Mouse (Mus musculus) lung, adult 2 months (tissue): Measurements from ENCODE around the gene Alg13.

Source experiments
- CTCF ChIP-seq: fragments of 200-500 bp; IDR thresholded peaks from 2 replicates; pipeline ENCODE4 v1.5.1; 2011; ENCODE audit warnings: mild to moderate bottlenecking, low read length, control low read depth; ENCODE audit not compliant: insufficient read depth
- POLR2A ChIP-seq: fragments of 200-500 bp; IDR thresholded peaks from 2 replicates; pipeline ENCODE4 v1.6.1; 2011; ENCODE audit warnings: low read depth, mild to moderate bottlenecking, control low read depth, low read length, borderline replicate concordance; ENCODE audit errors: extremely low read depth

- TF ChIP-seq POLR2A (no peak), CTCF (no peak)
Observed at GRCm38 (mm10) chrX:144374196-144374595, 56.6 kb downstream of the Alg13 start.
